Comparison of ENCODE assay signal across 21 mouse cellular contexts in genomic region chr4:133410994-133411393, GRCm38 (mm10). TPM values are rescaled to one million over a fixed set of nuclear protein-coding genes. Genes with fewer than 3 reads are reported as not detected.
DNase-seq lines count a peak whose midpoint lies in the region; ATAC-seq and TF ChIP-seq lines count a peak whose summit lies in the region.
"Had no signal": no experiment of that assay in that cellular context is flagged by ENCODE, and none has a peak within 500 bp of the region (broad histone marks: within the 10 kb centered on the region; RNA-seq: fewer than 3 reads in every experiment).

No protein-coding gene starts in this region.

- no peak overlapping the region for H3K27ac ChIP-seq in gastrocnemius, adult 2 months
- H3K27ac ChIP-seq in heart, embryonic 10.5 days, result 0 out of 2 replicates have a peak overlapping the region, but pooled peaks have one; percentile 3
- H3K27ac ChIP-seq in heart, embryonic 11.5 days (ENCODE audit: low read depth, low read length), result no peak overlapping the region
- no peak overlapping the region for H3K27ac ChIP-seq in stomach, postnatal 0 days (replicated peaks)
- H3K27ac ChIP-seq: embryonic facial prominence, embryonic 12.5 days; embryonic facial prominence, embryonic 15.5 days; forebrain, embryonic 10.5 days; forebrain, embryonic 12.5 days had no signal

- no peak overlapping the region for H3K9ac ChIP-seq in heart, embryonic 11.5 days (ENCODE audit: low read depth, low read length)
- no peak overlapping the region for H3K9ac ChIP-seq in stomach, postnatal 0 days (ENCODE audit: low read length)
- H3K9ac ChIP-seq: embryonic facial prominence, embryonic 12.5 days; embryonic facial prominence, embryonic 15.5 days; forebrain, embryonic 12.5 days had no signal

- no peak for TF ChIP-seq CTCF in gastrocnemius, adult 2 months (IDR thresholded peaks at IDR 0.05)
- 0 out of 2 replicates have a peak, but pooled peaks have one; percentile 19 for TF ChIP-seq CTCF in stomach, postnatal 0 days (IDR thresholded peaks at IDR 0.05; ENCODE audit: low read depth)

- H3K4me1 ChIP-seq in heart, embryonic 10.5 days, result peaks cover 47% of the 10 kb centered on the region
- peaks cover 23% of the 10 kb centered on the region for H3K4me1 ChIP-seq in heart, embryonic 11.5 days (ENCODE audit: control insufficient read depth, insufficient read depth, low read length)
- peaks cover 12% of the 10 kb centered on the region for H3K4me1 ChIP-seq in stomach, postnatal 0 days (replicated peaks; ENCODE audit: control insufficient read depth, insufficient read depth)

- no peaks in the 10 kb centered on the region for H3K27me3 ChIP-seq in heart, embryonic 10.5 days (ENCODE audit: insufficient read depth, poor library complexity, severe bottlenecking)
- H3K27me3 ChIP-seq in heart, embryonic 11.5 days (ENCODE audit: control insufficient read depth, insufficient read depth, low read length), result no peaks in the 10 kb centered on the region
- no peaks in the 10 kb centered on the region for H3K27me3 ChIP-seq in stomach, postnatal 0 days (ENCODE audit: control insufficient read depth, insufficient read depth, low read length)
- H3K27me3 ChIP-seq: embryonic facial prominence, embryonic 12.5 days; embryonic facial prominence, embryonic 15.5 days; forebrain, embryonic 12.5 days had no signal

- H3K4me3 ChIP-seq in gastrocnemius, adult 2 months, result no peak overlapping the region
- H3K4me3 ChIP-seq in heart, embryonic 10.5 days, result no peak overlapping the region
- H3K4me3 ChIP-seq in heart, embryonic 11.5 days (ENCODE audit: low read depth, low read length), result no peak overlapping the region
- H3K4me3 ChIP-seq in stomach, postnatal 0 days (ENCODE audit: low read depth, low read length), result no peak overlapping the region
- H3K4me3 ChIP-seq: embryonic facial prominence, embryonic 12.5 days; embryonic facial prominence, embryonic 15.5 days; erythroblast, embryonic 14.5 days; forebrain, embryonic 10.5 days; forebrain, embryonic 12.5 days had no signal

- no peak overlapping the region for H3K4me2 ChIP-seq in heart, embryonic 11.5 days
- no peak overlapping the region for H3K4me2 ChIP-seq in stomach, postnatal 0 days (replicated peaks; ENCODE audit: low read depth)
- H3K4me2 ChIP-seq: embryonic facial prominence, embryonic 12.5 days; embryonic facial prominence, embryonic 15.5 days; forebrain, embryonic 12.5 days had no signal

- WGBS in heart, embryonic 10.5 days, result 86% methylated on average over 14 of the region's 14 CpGs
- WGBS in heart, embryonic 11.5 days (ENCODE audit: insufficient replicate concordance), result 85% methylated on average over 14 of the region's 14 CpGs
- 74% methylated on average over 14 of the region's 14 CpGs for WGBS in stomach, postnatal 0 days

- DNase-seq in gastrocnemius, adult 2 months, result peak; percentile 19
- DNase-seq in gastrocnemius, adult 8-10 months (ENCODE audit: low spot score in 2 of 2), result no peak
- DNase-seq in heart, embryonic 10.5 days (ENCODE audit: low spot score), result no peak
- no peak for DNase-seq in stomach, postnatal 0 days (ENCODE audit: low spot score)
- no peak for DNase-seq in left cerebral cortex, postnatal 4 days
- DNase-seq: adrenal gland, adult 2 months; adrenal gland, postnatal 25 days; cerebellum, adult 11 months; cerebellum, adult 18-20 months; cerebellum, adult 8-10 months; cerebellum, adult 9-11 months; cerebellum, postnatal 36 days; embryo, embryonic 11 days had no signal

- no peak for TF ChIP-seq EP300 in stomach, postnatal 0 days (optimal IDR thresholded peaks at IDR 0.05)

- no peak for ATAC-seq in heart, embryonic 11.5 days (replicated peaks; ENCODE audit: insufficient number of reproducible peaks, low FRiP score, low TSS enrichment)
- ATAC-seq in stomach, postnatal 0 days (ENCODE audit: low FRiP score, low TSS enrichment), result no peak
- ATAC-seq: forebrain, embryonic 14.5 days; forebrain, embryonic 16.5 days had no signal

- intact Hi-C loops in gastrocnemius, adult 2 months (cut with DNase I), result no loop called here
- intact Hi-C loops in left cerebral cortex, postnatal 4 days (cut with DNase I), result no loop called here

- no peaks in the 10 kb centered on the region for H3K9me3 ChIP-seq in heart, embryonic 10.5 days
- no peaks in the 10 kb centered on the region for H3K9me3 ChIP-seq in heart, embryonic 11.5 days (replicated peaks; ENCODE audit: control insufficient read depth, low read length)
- H3K9me3 ChIP-seq in stomach, postnatal 0 days (ENCODE audit: control insufficient read depth, low read length), result no peaks in the 10 kb centered on the region
- H3K9me3 ChIP-seq: embryonic facial prominence, embryonic 12.5 days; embryonic facial prominence, embryonic 15.5 days; forebrain, embryonic 10.5 days; forebrain, embryonic 12.5 days had no signal

- H3K36me3 ChIP-seq in heart, embryonic 10.5 days, result peaks cover 38% of the 10 kb centered on the region
- peaks cover 2% of the 10 kb centered on the region; the same call in 1 of the 2 replicates for H3K36me3 ChIP-seq in heart, embryonic 11.5 days (ENCODE audit: control insufficient read depth, insufficient read depth, low read length)
- peaks cover 5% of the 10 kb centered on the region; the same call in 1 of the 2 replicates for H3K36me3 ChIP-seq in stomach, postnatal 0 days (ENCODE audit: control insufficient read depth, insufficient read depth, low read length)

RNA-seq across cellular contexts. Expression of gene Slc9a1, which starts 41.5 kb away (rescaled TPM):
- total RNA-seq in gastrocnemius, adult 2 months (2021), result 10 to 100 TPM in 1 of 2 experiments, 1 to 10 TPM in 1; 8.1 to 11.7 TPM
- 1 to 10 TPM; 6.9 to 9.8 (median 8.4) TPM for total RNA-seq in gastrocnemius, adult 8-10 months (2022)
- 7.6 and 8.2 TPM in 2 replicates for polyA plus RNA-seq in heart, embryonic 10.5 days (2016; fragmentation: Nextera tagmentation; extraction: Ambion mirVana)
- polyA plus RNA-seq in heart, embryonic 11.5 days (2014; fragmentation: Nextera tagmentation; extraction: Ambion mirVana), result 4.8 and 7.0 TPM in 2 replicates
- 6.0 and 7.1 TPM in 2 replicates for polyA plus RNA-seq in stomach, postnatal 0 days (2015; fragmentation: Nextera tagmentation; extraction: Ambion mirVana)
- total RNA-seq in left cerebral cortex, postnatal 4 days (2021), result 10 to 100 TPM; 30.4 to 36.2 TPM

RNA-seq across cellular contexts. Expression of gene Wdtc1, which starts 57.7 kb away (rescaled TPM):
- total RNA-seq in gastrocnemius, adult 2 months (2021), result 10 to 100 TPM; 86.7 to 93.4 TPM
- total RNA-seq in gastrocnemius, adult 8-10 months (2022), result 100 to 1,000 TPM in 2 of 4 experiments, 10 to 100 TPM in 2; 85.4 to 104 (median 95.3) TPM
- 13.4 and 14.2 TPM in 2 replicates for polyA plus RNA-seq in heart, embryonic 10.5 days (2016; fragmentation: Nextera tagmentation; extraction: Ambion mirVana)
- polyA plus RNA-seq in heart, embryonic 11.5 days (2014; fragmentation: Nextera tagmentation; extraction: Ambion mirVana), result 13.3 and 15.5 TPM in 2 replicates
- 6.2 and 7.7 TPM in 2 replicates for polyA plus RNA-seq in stomach, postnatal 0 days (2015; fragmentation: Nextera tagmentation; extraction: Ambion mirVana)
- total RNA-seq in left cerebral cortex, postnatal 4 days (2021), result 10 to 100 TPM; 52.0 to 52.9 TPM
